Comparison of ENCODE assay signal across 8 mouse cellular contexts in genomic region chr14:61277285-61277684, GRCm38 (mm10). TPM values are rescaled to one million over a fixed set of nuclear protein-coding genes. Genes with fewer than 3 reads are reported as not detected.
DNase-seq lines count a peak whose midpoint lies in the region; ATAC-seq lines count a peak whose summit lies in the region.

No protein-coding gene starts in this region.

- H3K9ac ChIP-seq in midbrain, embryonic 15.5 days = no peak overlapping the region

- WGBS in midbrain, embryonic 10.5 days = 45% methylated on average over 1 of the region's 1 CpGs
- WGBS in midbrain, embryonic 15.5 days = 41% methylated on average over 1 of the region's 1 CpGs
- WGBS in limb, embryonic 10.5 days = 40% methylated on average over 1 of the region's 1 CpGs

- no peaks in the 10 kb centered on the region for H3K36me3 ChIP-seq in midbrain, embryonic 10.5 days
- no peaks in the 10 kb centered on the region for H3K36me3 ChIP-seq in midbrain, embryonic 15.5 days (replicated peaks)
- no peaks in the 10 kb centered on the region for H3K36me3 ChIP-seq in limb, embryonic 10.5 days

- DNase-seq in frontal cortex, postnatal 36 days (ENCODE audit: low spot score in 2 of 2) = peak; percentile 17 to 29
- no peak for DNase-seq in frontal cortex, postnatal 10 days (ENCODE audit: low spot score in 2 of 2)
- peak; percentile 30 for DNase-seq in midbrain, embryonic 10.5 days (ENCODE audit: low spot score)
- DNase-seq in adrenal gland, adult 2 months = peak; percentile 58
- DNase-seq in limb, embryonic 10.5 days (ENCODE audit: low spot score) = peak; percentile 52
- peak; percentile 14 for DNase-seq in retina, postnatal 7 days (ENCODE audit: low read depth, low spot score)
- no peak for DNase-seq in Muller cell, postnatal 12 days (ENCODE audit: inconsistent ontology term)

- H3K9me3 ChIP-seq in midbrain, embryonic 10.5 days (replicated peaks) = no peaks in the 10 kb centered on the region
- no peaks in the 10 kb centered on the region for H3K9me3 ChIP-seq in midbrain, embryonic 15.5 days
- no peaks in the 10 kb centered on the region for H3K9me3 ChIP-seq in limb, embryonic 10.5 days (replicated peaks)

- no peak overlapping the region for H3K4me3 ChIP-seq in midbrain, embryonic 10.5 days
- no peak overlapping the region for H3K4me3 ChIP-seq in midbrain, embryonic 15.5 days
- no peak overlapping the region for H3K4me3 ChIP-seq in limb, embryonic 10.5 days

- peaks cover 15% of the 10 kb centered on the region for H3K4me1 ChIP-seq in midbrain, embryonic 10.5 days
- peaks cover 9% of the 10 kb centered on the region for H3K4me1 ChIP-seq in midbrain, embryonic 15.5 days
- peaks cover 11% of the 10 kb centered on the region for H3K4me1 ChIP-seq in limb, embryonic 10.5 days

- ATAC-seq in midbrain, embryonic 15.5 days (replicated peaks) = no peak

- H3K4me2 ChIP-seq in midbrain, embryonic 15.5 days = no peak overlapping the region

- H3K27me3 ChIP-seq in midbrain, embryonic 10.5 days (ENCODE audit: low read depth, poor library complexity, severe bottlenecking) = peaks cover 44% of the 10 kb centered on the region
- peaks cover 30% of the 10 kb centered on the region for H3K27me3 ChIP-seq in midbrain, embryonic 15.5 days (replicated peaks)
- peaks cover 47% of the 10 kb centered on the region for H3K27me3 ChIP-seq in limb, embryonic 10.5 days (ENCODE audit: low read depth, poor library complexity, severe bottlenecking)

- no peak overlapping the region for H3K27ac ChIP-seq in midbrain, embryonic 10.5 days (replicated peaks)
- H3K27ac ChIP-seq in midbrain, embryonic 15.5 days = no peak overlapping the region
- no peak overlapping the region for H3K27ac ChIP-seq in limb, embryonic 10.5 days

RNA-seq across cellular contexts. Expression of gene Sgcg, which starts 19.0 kb away (rescaled TPM):
- polyA plus RNA-seq in midbrain, embryonic 10.5 days (2016; fragmentation: Nextera tagmentation; extraction: Ambion mirVana) = not detected in 2 replicates
- 0.08 and 0.19 TPM in 2 replicates for polyA plus RNA-seq in midbrain, embryonic 15.5 days (2015; fragmentation: Nextera tagmentation; extraction: Ambion mirVana)
- total RNA-seq in adrenal gland, adult 2 months (2021) = 1 to 10 TPM in 1 of 2 experiments, under 1 TPM in 1; 0.89 to 3.0 TPM
- not detected in 2 replicates for polyA plus RNA-seq in adrenal gland, adult 2 months (2012; rRNA removed)
- polyA plus RNA-seq in limb, embryonic 10.5 days (2016; fragmentation: Nextera tagmentation; extraction: Ambion mirVana) = 0.18 and 0.43 TPM in 2 replicates

RNA-seq across cellular contexts. Expression of gene Arl11, which starts 32.3 kb away (rescaled TPM):
- polyA plus RNA-seq in midbrain, embryonic 10.5 days (2016; fragmentation: Nextera tagmentation; extraction: Ambion mirVana) = 0.15 and 0.56 TPM in 2 replicates
- polyA plus RNA-seq in midbrain, embryonic 15.5 days (2015; fragmentation: Nextera tagmentation; extraction: Ambion mirVana) = 0.45 and 0.48 TPM in 2 replicates
- total RNA-seq in adrenal gland, adult 2 months (2021) = 1 to 10 TPM in 1 of 2 experiments, under 1 TPM in 1; 0.97 to 1.3 TPM
- polyA plus RNA-seq in adrenal gland, adult 2 months (2012; rRNA removed) = 0.83 and 1.3 TPM in 2 replicates
- polyA plus RNA-seq in limb, embryonic 10.5 days (2016; fragmentation: Nextera tagmentation; extraction: Ambion mirVana) = 0.19 and 0.26 TPM in 2 replicates

Comparison
In these comparisons a context has a peak if more than half of its experiments do, and no peak if none do; other contexts are left out.
1. DNase-seq: peak in frontal cortex, postnatal 36 days (2 of 2), midbrain, embryonic 10.5 days (single experiment), adrenal gland, adult 2 months (single experiment), limb, embryonic 10.5 days (single experiment) and retina, postnatal 7 days (single experiment); none in frontal cortex, postnatal 10 days (0 of 2) and Muller cell, postnatal 12 days (single experiment).